Mouse (Mus musculus) brain, adult 10 weeks (tissue): ENCODE results near the gene Orc5. TPM values are rescaled to one million over a fixed set of nuclear protein-coding genes. Genes with fewer than 3 reads are reported as not detected.

Experiments
- polyA plus RNA-seq: library from polyadenylated mRNA; stranded (reverse); fragments of 350-450 nt; fragmentation: Illumina TruSeq; extraction: RNeasy Lipid Tissue Mini Kit (QIAGEN cat#74804); gene quantifications from one replicate; pipeline ENCODE4 v1.2.3, GENCODE M21; 2015; ENCODE audit warnings: low read depth, low replicate concordance

Gene Orc5
- polyA plus RNA-seq: 34.6 TPM

DNA sequence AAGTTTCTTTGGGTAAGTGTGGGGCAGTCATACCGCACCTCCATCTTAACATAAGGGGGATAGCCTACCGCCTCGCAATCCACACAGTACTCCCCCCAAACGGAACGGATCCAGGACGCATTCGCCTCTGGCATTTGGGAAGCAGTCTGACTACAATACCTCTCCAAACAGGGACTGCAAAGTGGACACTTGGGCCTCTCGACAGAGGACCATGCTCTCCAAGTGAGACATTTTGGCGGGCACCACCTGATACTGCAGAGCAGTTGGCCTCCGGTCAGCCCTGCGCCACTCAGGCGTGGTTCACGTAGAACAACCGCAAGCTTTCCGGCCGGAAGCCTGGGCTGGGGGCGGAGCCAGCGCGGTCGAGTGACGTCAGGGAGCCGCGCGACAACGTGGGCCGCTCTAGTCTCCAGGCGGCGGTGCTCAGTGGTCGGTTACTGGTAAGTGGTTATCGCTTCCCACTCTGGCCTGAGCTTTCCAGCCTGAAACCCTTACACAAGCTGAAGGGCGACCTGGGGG lies at the start of gene Orc5:
TSS of gene Orc5 (minus strand) at position 397 of the 519 bp plus-strand sequence.

Other genes starting within 250 kb of the Orc5 start
- 40.0 TPM for gene Reln, start 205.7 kb downstream of the Orc5 start, polyA plus RNA-seq
- 31.9 TPM for gene Lhfpl3, start 195.6 kb upstream of the Orc5 start, polyA plus RNA-seq